Mouse (Mus musculus) cerebellum, adult 2 months (tissue): ENCODE measurements around the gene Prame.

Experiments used
- CTCF ChIP-seq: fragments of 200-500 bp; IDR thresholded peaks from 2 replicates; pipeline ENCODE4 v1.5.1; 2011; ENCODE audit warnings: low read depth, mild to moderate bottlenecking, control low read depth, low read length, moderate library complexity, borderline replicate concordance; ENCODE audit not compliant: insufficient read depth
- POLR2A ChIP-seq: fragments of 200-500 bp; IDR thresholded peaks from 2 replicates; pipeline ENCODE4 v1.6.1; 2011; ENCODE audit warnings: low read length, control low read depth, borderline replicate concordance; ENCODE audit not compliant: insufficient read depth

- no peak for TF ChIP-seq CTCF
- no peak for TF ChIP-seq POLR2A
These were observed 29.4 kb downstream of the Prame start for GRCm38 (mm10) chrX:135598096-135598495.
